Mouse (Mus musculus) R1 (cell line): ENCODE results near the gene Slc35f2.

Experiments used
- DNase-seq: peaks from one replicate; pipeline ENCODE4 v3.0.0-alpha.2; 2018; ENCODE audit warnings: low read depth, low spot score

Slc35f2 gene

GRCm38 (mm10) chr9:53829081-53829865, 57.9 kb downstream of the Slc35f2 start:
- DNase-seq, result peak; percentile 72

- DNase-seq, result peak; percentile 46
Observed at GRCm38 (mm10) chr9:53829866-53830209, 58.5 kb downstream of the Slc35f2 start.

- DNase-seq, result no peak
Observed at GRCm38 (mm10) chr9:53835039-53835438, 63.7 kb downstream of the Slc35f2 start.

GRCm38 (mm10) chr9:53835976-53836375, 64.6 kb downstream of the Slc35f2 start:
- DNase-seq, result no peak

GRCm38 (mm10) chr9:53838816-53839215, 67.5 kb downstream of the Slc35f2 start:
- peak; percentile 52 for DNase-seq

GRCm38 (mm10) chr9:53848548-53848947, 77.2 kb downstream of the Slc35f2 start:
- no peak for DNase-seq

GRCm38 (mm10) chr9:53849864-53850263, 78.5 kb downstream of the Slc35f2 start, which contains the start of gene Sln:
Gene Sln, plus strand, starts transcription at chr9:53850164.
- no peak for DNase-seq

GRCm38 (mm10) chr9:53852158-53852557, 80.8 kb downstream of the Slc35f2 start:
- no peak for DNase-seq

GRCm38 (mm10) chr9:53853672-53854071, 82.3 kb downstream of the Slc35f2 start:
- no peak for DNase-seq

GRCm38 (mm10) chr9:53854525-53854924, 83.2 kb downstream of the Slc35f2 start:
- no peak for DNase-seq

GRCm38 (mm10) chr9:53857864-53858263, 86.5 kb downstream of the Slc35f2 start:
- DNase-seq, result no peak
